Mouse (Mus musculus): ENCODE measurements around the gene Mief2.

- no peak for TF ChIP-seq CTCF (conservative IDR thresholded peaks at IDR 0.05; ENCODE audit: low read length)
- TF ChIP-seq POU5F1 (IDR thresholded peaks at IDR 0.05; ENCODE audit: borderline replicate concordance, low read length): no peak
Observed at GRCm38 (mm10) chr11:60699524-60700075, 28.6 kb upstream of the Mief2 start, which contains the start of gene Llgl1.
